Mouse (Mus musculus) left cerebral cortex, postnatal 4 days (tissue): ENCODE measurements around the gene Supt20. TPM values are rescaled to one million over a fixed set of nuclear protein-coding genes. Genes with fewer than 3 reads are reported as not detected.
A peak's percentile ranks its signal among the peaks of the same experiment; 100 is the strongest.

ENCODE experiments used
- DNase-seq: peaks from one replicate; pipeline ENCODE4 v3.0.0-alpha.2; 2022
- intact Hi-C: fragments of 180-260 bp; cut with DNase I; formaldehyde crosslinking; loops from one replicate; pipeline ENCODE4 v1.15.1; 2025
- total RNA-seq, 2 experiments: library from RNA; stranded (reverse); gene quantifications; 2 replicates each; pipeline ENCODE4 v1.2.3; 2021

Gene Supt20
- total RNA-seq = 10 to 100 TPM; 72.3 to 75.3 TPM

GRCm38 (mm10) chr3:54692202-54693055 is at the start of gene Supt20:
Supt20 (plus strand) TSS chr3:54692807.
- intact Hi-C loops = no loop called here
- DNase-seq = peak; percentile 96

GRCm38 (mm10) chr3:54642851-54643250 is 49.8 kb upstream of the Supt20 start:
- no peak for DNase-seq
- intact Hi-C loops = no loop called here

- DNase-seq = no peak
- intact Hi-C loops = no loop called here
These were observed 45.0 kb upstream of the Supt20 start for GRCm38 (mm10) chr3:54647583-54647982.

GRCm38 (mm10) chr3:54651576-54651975 is 41.0 kb upstream of the Supt20 start:
- DNase-seq = no peak
- intact Hi-C loops = no loop called here

GRCm38 (mm10) chr3:54654169-54654568 is 38.4 kb upstream of the Supt20 start:
- intact Hi-C loops = no loop called here
- DNase-seq = no peak

GRCm38 (mm10) chr3:54657090-54657489 is 35.5 kb upstream of the Supt20 start:
- no peak for DNase-seq
- intact Hi-C loops = no loop called here

- no peak for DNase-seq
- intact Hi-C loops = no loop called here
These were observed 34.5 kb upstream of the Supt20 start for GRCm38 (mm10) chr3:54657888-54658626.

- intact Hi-C loops = no loop called here
- DNase-seq = no peak
These were observed 32.9 kb upstream of the Supt20 start for GRCm38 (mm10) chr3:54659736-54660135.

GRCm38 (mm10) chr3:54662411-54662810 is 30.2 kb upstream of the Supt20 start:
- peak; percentile 8 for DNase-seq
- intact Hi-C loops = no loop called here

- intact Hi-C loops = no loop called here
These were observed 24.5 kb upstream of the Supt20 start for GRCm38 (mm10) chr3:54668141-54668540.

GRCm38 (mm10) chr3:54668722-54669121 is 23.9 kb upstream of the Supt20 start:
- intact Hi-C loops = no loop called here
- no peak for DNase-seq

More at GRCm38 (mm10) chr3:54668141-54668540, 24.5 kb upstream of the Supt20 start:
- no peak for DNase-seq

- intact Hi-C loops = no loop called here
- no peak for DNase-seq
These were observed 23.0 kb upstream of the Supt20 start for GRCm38 (mm10) chr3:54669559-54669958.

GRCm38 (mm10) chr3:54672111-54672510 is 20.5 kb upstream of the Supt20 start:
- intact Hi-C loops = loop anchor here (5.0 kb wide), 2 partner anchors 315 to 515 kb away; partner anchors contain the start of gene Trpc4

GRCm38 (mm10) chr3:54672557-54673529 is 19.8 kb upstream of the Supt20 start:
- peak; percentile 5 for DNase-seq
- intact Hi-C loops = loop anchor here (5.0 kb wide), 2 partner anchors 316 to 516 kb away; partner anchors contain the start of gene Trpc4

More at GRCm38 (mm10) chr3:54672111-54672510, 20.5 kb upstream of the Supt20 start:
- no peak for DNase-seq

- no peak for DNase-seq
- intact Hi-C loops = loop anchor here (5.0 kb wide), 1 partner anchor 940 kb away; no protein-coding TSS in a partner anchor
These were observed 15.8 kb upstream of the Supt20 start for GRCm38 (mm10) chr3:54676818-54677217.

GRCm38 (mm10) chr3:54681310-54682204 is 11.1 kb upstream of the Supt20 start:
- intact Hi-C loops = no loop called here
- no peak for DNase-seq

GRCm38 (mm10) chr3:54685202-54685601 is 7.4 kb upstream of the Supt20 start:
- intact Hi-C loops = no loop called here
- no peak for DNase-seq

- intact Hi-C loops = no loop called here
- DNase-seq = no peak
These were observed 5.4 kb upstream of the Supt20 start for GRCm38 (mm10) chr3:54687245-54687644.

GRCm38 (mm10) chr3:54689091-54689490 is 3.5 kb upstream of the Supt20 start:
- no peak for DNase-seq
- intact Hi-C loops = no loop called here
